Mouse (Mus musculus): Measurements from ENCODE around the gene Rufy4. TPM values are rescaled to one million over a fixed set of nuclear protein-coding genes. Genes with fewer than 3 reads are reported as not detected.
A peak's percentile ranks its signal among the peaks of the same experiment; 100 is the strongest.

Gene Rufy4
- polyA plus RNA-seq, 1 experiment from 2014 or later, result 0.35 TPM

- Histone ChIP-seq H3K4me2 (peak overlapping the region; percentile 55), H3K27ac (peak overlapping the region; percentile 95), H3K9ac (no peak overlapping the region), H3K27me3 (peaks cover 3% of the 10 kb centered on the region; the same call in 1 of the 2 replicates), H3K36me3 (no peaks in the 10 kb centered on the region), H3K4me1 (peaks cover 71% of the 10 kb centered on the region), H3K9me3 (no peaks in the 10 kb centered on the region), H3K4me3 (peak overlapping the region; percentile 46)
- WGBS, result 8% methylated on average over 6 of the region's 6 CpGs
- peak; percentile 74 for ATAC-seq (ENCODE audit: insufficient number of reproducible peaks, low FRiP score, low TSS enrichment, low read depth)
Observed at GRCm38 (mm10) chr1:74091611-74092224, 33.6 kb upstream of the Rufy4 start.

GRCm38 (mm10) chr1:74092242-74092641 is 33.1 kb upstream of the Rufy4 start:
- Histone ChIP-seq H3K27me3 (peaks cover 5% of the 10 kb centered on the region; the same call in 1 of the 2 replicates), H3K27ac (peak overlapping the region; percentile 95), H3K4me1 (peaks cover 73% of the 10 kb centered on the region), H3K9me3 (no peaks in the 10 kb centered on the region), H3K36me3 (no peaks in the 10 kb centered on the region), H3K4me2 (0 out of 2 replicates have a peak overlapping the region, but pooled peaks have one; percentile 5), H3K9ac (no peak overlapping the region), H3K4me3 (no peak overlapping the region)
- ATAC-seq (ENCODE audit: insufficient number of reproducible peaks, low FRiP score, low TSS enrichment, low read depth), result peak; percentile 37; the same call in 1 of the 2 replicates
- WGBS, result 42% methylated on average over 10 of the region's 10 CpGs

GRCm38 (mm10) chr1:74093447-74093846 is 31.9 kb upstream of the Rufy4 start:
- H3K9me3 ChIP-seq, result no peaks in the 10 kb centered on the region
- H3K4me1 ChIP-seq, result peaks cover 78% of the 10 kb centered on the region
- H3K27me3 ChIP-seq, result peaks cover 7% of the 10 kb centered on the region; the same call in 1 of the 2 replicates
- H3K36me3 ChIP-seq, result no peaks in the 10 kb centered on the region
- H3K9ac ChIP-seq, result no peak overlapping the region
- H3K27ac ChIP-seq, result 0 out of 2 replicates have a peak overlapping the region, but pooled peaks have one; percentile 95
- WGBS, result 72% methylated on average over 5 of the region's 5 CpGs
- H3K4me3 ChIP-seq, result no peak overlapping the region
- no peak overlapping the region for H3K4me2 ChIP-seq
- no peak for ATAC-seq (ENCODE audit: insufficient number of reproducible peaks, low FRiP score, low TSS enrichment, low read depth)

- H3K36me3 ChIP-seq, result no peaks in the 10 kb centered on the region
- peaks cover 11% of the 10 kb centered on the region for H3K27me3 ChIP-seq
- no peak for ATAC-seq (ENCODE audit: insufficient number of reproducible peaks, low FRiP score, low TSS enrichment, low read depth)
- H3K4me3 ChIP-seq, result no peak overlapping the region
- H3K27ac ChIP-seq, result 0 out of 2 replicates have a peak overlapping the region, but pooled peaks have one; percentile 6
- H3K9ac ChIP-seq, result no peak overlapping the region
- peaks cover 78% of the 10 kb centered on the region for H3K4me1 ChIP-seq
- no peaks in the 10 kb centered on the region for H3K9me3 ChIP-seq
- H3K4me2 ChIP-seq, result peak overlapping the region; percentile 27; the same call in 1 of the 2 replicates
- WGBS, result 32% methylated on average over 7 of the region's 7 CpGs
Observed at GRCm38 (mm10) chr1:74094497-74095270, 30.7 kb upstream of the Rufy4 start.

- no peak for ATAC-seq (ENCODE audit: insufficient number of reproducible peaks, low FRiP score, low TSS enrichment, low read depth)
- Histone ChIP-seq H3K9ac (no peak overlapping the region), H3K9me3 (no peaks in the 10 kb centered on the region), H3K4me1 (peaks cover 77% of the 10 kb centered on the region), H3K27ac (no peak overlapping the region), H3K4me2 (no peak overlapping the region), H3K4me3 (no peak overlapping the region), H3K36me3 (no peaks in the 10 kb centered on the region), H3K27me3 (peaks cover 15% of the 10 kb centered on the region)
- WGBS, result 64% methylated on average over 6 of the region's 6 CpGs
Observed at GRCm38 (mm10) chr1:74095296-74095695, 30.0 kb upstream of the Rufy4 start.

GRCm38 (mm10) chr1:74095728-74096127 is 29.6 kb upstream of the Rufy4 start:
- ATAC-seq (ENCODE audit: insufficient number of reproducible peaks, low FRiP score, low TSS enrichment, low read depth), result no peak
- peaks cover 15% of the 10 kb centered on the region for H3K27me3 ChIP-seq
- peaks cover 76% of the 10 kb centered on the region for H3K4me1 ChIP-seq
- no peak overlapping the region for H3K9ac ChIP-seq
- no peak overlapping the region for H3K4me3 ChIP-seq
- no peaks in the 10 kb centered on the region for H3K9me3 ChIP-seq
- no peaks in the 10 kb centered on the region for H3K36me3 ChIP-seq
- no peak overlapping the region for H3K4me2 ChIP-seq
- 67% methylated on average over 3 of the region's 3 CpGs for WGBS
- no peak overlapping the region for H3K27ac ChIP-seq

- 1% methylated on average over 58 of the region's 58 CpGs for WGBS
- peak overlapping the region; percentile 50 for H3K4me3 ChIP-seq
- peaks cover 57% of the 10 kb centered on the region for H3K4me1 ChIP-seq
- ATAC-seq (ENCODE audit: insufficient number of reproducible peaks, low FRiP score, low TSS enrichment, low read depth), result 0 out of 2 replicates have a peak, but pooled peaks have one; percentile 7
- peak overlapping the region; percentile 34 for H3K27ac ChIP-seq
- peak overlapping the region; percentile 54 for H3K9ac ChIP-seq
- peaks cover 15% of the 10 kb centered on the region for H3K27me3 ChIP-seq
- peak overlapping the region; percentile 96 for H3K4me2 ChIP-seq
- H3K9me3 ChIP-seq, result no peaks in the 10 kb centered on the region
- H3K36me3 ChIP-seq, result no peaks in the 10 kb centered on the region
Observed at GRCm38 (mm10) chr1:74098004-74099000, 27.0 kb upstream of the Rufy4 start.

- H3K36me3 ChIP-seq, result no peaks in the 10 kb centered on the region
- H3K4me3 ChIP-seq, result peak overlapping the region; percentile 50
- peak overlapping the region; percentile 34 for H3K27ac ChIP-seq
- peak overlapping the region; percentile 54; the same call in 1 of the 2 replicates for H3K9ac ChIP-seq
- peaks cover 61% of the 10 kb centered on the region for H3K4me1 ChIP-seq
- ATAC-seq (ENCODE audit: insufficient number of reproducible peaks, low FRiP score, low TSS enrichment, low read depth), result 0 out of 2 replicates have a peak, but pooled peaks have one; percentile 20
- peak overlapping the region; percentile 96 for H3K4me2 ChIP-seq
- peaks cover 15% of the 10 kb centered on the region for H3K27me3 ChIP-seq
- H3K9me3 ChIP-seq, result no peaks in the 10 kb centered on the region
- 2% methylated on average over 12 of the region's 14 CpGs for WGBS
Observed at GRCm38 (mm10) chr1:74099001-74099435, 26.3 kb upstream of the Rufy4 start.

- Histone ChIP-seq H3K4me2 (no peak overlapping the region), H3K4me3 (no peak overlapping the region), H3K4me1 (peaks cover 47% of the 10 kb centered on the region), H3K27ac (0 out of 2 replicates have a peak overlapping the region, but pooled peaks have one; percentile 7), H3K9ac (no peak overlapping the region), H3K36me3 (no peaks in the 10 kb centered on the region), H3K9me3 (no peaks in the 10 kb centered on the region), H3K27me3 (peaks cover 5% of the 10 kb centered on the region)
- no peak for ATAC-seq (ENCODE audit: insufficient number of reproducible peaks, low FRiP score, low TSS enrichment, low read depth)
- 27% methylated on average over 6 of the region's 6 CpGs for WGBS
Observed at GRCm38 (mm10) chr1:74103654-74104353, 21.5 kb upstream of the Rufy4 start.

- H3K4me1 ChIP-seq, result peaks cover 33% of the 10 kb centered on the region
- ATAC-seq (ENCODE audit: insufficient number of reproducible peaks, low FRiP score, low TSS enrichment, low read depth), result no peak
- H3K27me3 ChIP-seq, result peaks cover 3% of the 10 kb centered on the region; the same call in 1 of the 2 replicates
- 61% methylated on average over 4 of the region's 4 CpGs for WGBS
- H3K27ac ChIP-seq, result no peak overlapping the region
- no peak overlapping the region for H3K9ac ChIP-seq
- no peaks in the 10 kb centered on the region for H3K36me3 ChIP-seq
- H3K4me2 ChIP-seq, result no peak overlapping the region
- no peaks in the 10 kb centered on the region for H3K9me3 ChIP-seq
- H3K4me3 ChIP-seq, result no peak overlapping the region
Observed at GRCm38 (mm10) chr1:74105660-74106059, 19.7 kb upstream of the Rufy4 start.

Data from limb, embryonic 15.5 days (tissue).